Mouse (Mus musculus) gastrocnemius, adult 8-10 months (tissue): ENCODE measurements around the gene Sgsm2. TPM values are rescaled to one million over a fixed set of nuclear protein-coding genes. Genes with fewer than 3 reads are reported as not detected.

Source experiments
- DNase-seq, 2 experiments: peaks; one replicate each; pipeline ENCODE4 v3.0.0; 2022; ENCODE audit warnings: low spot score in 2 of 2
- total RNA-seq, 4 experiments: library from RNA; stranded (reverse); gene quantifications; 2 replicates each; pipeline ENCODE4 v1.2.4; 2022

Sgsm2 gene
- total RNA-seq, 4 experiments from 2014 or later: 1.3 to 2.0 (median 1.7) TPM

- peak in 1 of 2 experiments; percentile 59 for DNase-seq
These were observed 13.8 kb downstream of the Sgsm2 start for GRCm38 (mm10) chr11:74883098-74883497.

- no peak for DNase-seq
These were observed 14.9 kb downstream of the Sgsm2 start for GRCm38 (mm10) chr11:74881979-74882378.

DNA sequence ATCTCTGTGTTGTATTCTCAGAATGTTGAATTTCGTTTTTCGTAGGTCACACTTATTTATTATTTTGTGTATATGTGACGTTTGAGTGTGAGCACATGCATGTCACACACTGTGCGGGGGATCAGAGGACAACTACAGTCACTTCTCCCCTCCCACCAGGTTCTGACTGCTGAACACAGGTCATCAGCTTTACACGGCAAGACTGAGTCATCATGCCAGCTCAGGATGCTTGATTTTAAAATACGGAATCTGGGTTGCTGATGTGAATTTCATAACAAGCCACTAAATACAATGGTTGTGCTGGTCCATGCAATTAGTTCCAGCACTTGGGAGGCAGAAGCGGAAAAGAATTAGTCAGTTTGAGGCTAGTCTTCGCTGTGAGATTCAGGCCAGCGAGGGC lies 15.9 kb downstream of the Sgsm2 start:
- no peak for DNase-seq

GRCm38 (mm10) chr11:74876801-74877200 lies 20.1 kb downstream of the Sgsm2 start:
- peak in 1 of 2 experiments; percentile 36 for DNase-seq

- DNase-seq: no peak
These were observed 22.2 kb downstream of the Sgsm2 start for GRCm38 (mm10) chr11:74874630-74875029.

- DNase-seq: no peak
These were observed 25.8 kb downstream of the Sgsm2 start for GRCm38 (mm10) chr11:74870991-74871622.

- DNase-seq: peak in 1 of 2 experiments; percentile 61
These were observed 26.3 kb downstream of the Sgsm2 start for GRCm38 (mm10) chr11:74870544-74870943.

DNA sequence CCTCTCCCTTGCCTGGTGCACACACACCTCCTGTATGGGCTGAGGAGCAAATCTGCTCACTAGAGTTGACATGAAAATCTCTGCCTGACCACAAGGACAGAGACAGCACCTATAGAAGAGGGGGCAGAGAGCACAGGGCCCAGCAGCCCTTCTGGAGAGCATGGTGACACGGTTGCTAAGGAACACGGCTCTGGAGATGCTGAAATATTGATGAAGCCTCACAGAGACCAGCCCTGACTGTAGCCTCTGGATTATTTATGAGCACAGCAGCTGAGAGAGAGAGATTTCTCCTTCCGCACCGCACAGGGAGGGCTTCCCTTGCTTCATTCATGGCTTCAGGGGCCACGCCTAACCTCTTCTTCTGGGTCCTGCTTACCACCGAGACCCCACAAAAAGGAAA lies 27.3 kb downstream of the Sgsm2 start:
- no peak for DNase-seq

- DNase-seq: no peak
These were observed 28.7 kb downstream of the Sgsm2 start for GRCm38 (mm10) chr11:74868046-74868760.

DNA sequence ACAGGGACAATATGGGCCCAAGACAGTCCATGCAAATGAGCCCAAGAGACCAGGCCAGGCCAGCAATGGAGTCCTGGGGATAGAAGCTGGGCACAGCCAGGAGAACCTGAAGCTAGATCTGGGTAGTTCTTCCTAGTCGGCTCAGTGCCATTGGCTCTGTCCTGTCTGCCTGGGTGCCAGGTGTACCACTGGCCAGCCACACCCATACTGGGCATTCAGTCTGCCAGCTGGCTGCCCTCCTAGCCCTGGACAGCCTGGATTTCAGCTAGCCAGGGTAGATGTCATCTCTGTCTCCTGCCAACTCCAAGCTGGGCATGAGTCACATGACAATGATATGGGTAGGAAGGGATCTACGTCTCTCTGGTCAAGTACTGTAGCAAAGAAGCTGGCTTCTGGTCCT lies 29.7 kb downstream of the Sgsm2 start:
- DNase-seq: peak; percentile 91 to 96

DNA sequence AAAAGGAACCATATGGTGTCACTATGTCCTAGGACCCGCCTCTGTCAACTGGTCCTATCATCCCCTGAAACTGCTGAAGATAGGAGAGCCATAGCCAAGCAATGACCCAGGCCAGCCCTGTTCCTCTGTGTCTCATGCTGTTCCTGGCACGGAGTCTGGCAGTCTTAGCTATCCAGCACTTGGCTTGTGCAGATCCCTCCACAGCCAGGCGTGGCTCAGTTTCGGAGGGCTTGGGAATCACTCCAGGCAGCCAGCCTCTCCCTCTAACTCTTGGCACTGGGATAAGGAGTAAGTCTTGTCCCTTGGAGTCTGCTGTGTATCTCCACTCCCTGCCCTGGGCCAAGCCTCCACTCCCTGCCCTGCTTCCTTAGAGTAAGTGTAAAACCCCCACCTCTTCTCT lies 30.2 kb downstream of the Sgsm2 start:
- DNase-seq: peak; percentile 92 to 96

- DNase-seq: no peak
These were observed 31.6 kb downstream of the Sgsm2 start for GRCm38 (mm10) chr11:74865252-74865651.

DNA sequence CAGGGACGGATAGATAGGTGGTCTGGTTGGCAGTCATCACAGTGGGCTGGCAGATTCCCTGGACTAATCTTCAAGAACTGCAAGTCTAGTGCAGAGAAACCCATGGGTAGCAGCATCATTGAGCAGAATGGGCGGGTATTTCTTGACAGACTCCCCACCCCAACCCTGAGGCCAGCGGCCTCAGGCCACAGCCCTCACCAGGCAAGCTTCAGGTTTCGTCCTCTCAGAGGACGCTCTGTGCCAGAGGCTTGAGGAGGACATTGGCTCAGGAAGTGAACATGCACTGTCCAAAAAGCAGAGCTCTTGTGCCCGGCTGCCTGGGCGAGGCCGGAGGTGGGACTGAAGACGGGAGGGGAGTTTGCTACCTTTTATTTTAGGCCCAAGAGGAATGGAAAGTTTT lies 32.4 kb downstream of the Sgsm2 start:
- no peak for DNase-seq

GRCm38 (mm10) chr11:74863471-74863870 lies 33.4 kb downstream of the Sgsm2 start:
- DNase-seq: no peak

GRCm38 (mm10) chr11:74862129-74862528 lies 34.7 kb downstream of the Sgsm2 start:
- no peak for DNase-seq

DNA sequence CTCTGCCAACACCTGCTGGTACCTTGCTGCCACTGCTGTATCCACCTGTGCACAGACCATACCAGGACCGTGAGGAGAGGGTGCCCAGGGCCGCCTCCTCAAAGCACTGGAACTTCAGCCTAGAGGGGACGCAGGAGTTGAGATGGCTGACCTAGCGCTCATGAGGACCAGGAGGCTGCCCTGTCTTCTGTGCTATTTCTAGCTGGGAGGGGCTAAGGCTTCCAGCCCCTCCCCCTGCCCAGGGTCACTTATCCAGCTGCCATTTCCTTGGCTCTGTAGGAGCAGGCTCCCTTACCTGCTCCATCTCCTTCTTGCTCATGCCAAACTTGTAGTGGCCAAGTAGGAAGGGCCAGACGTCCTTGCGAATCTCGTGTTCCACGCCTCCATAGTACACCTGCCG lies 39.1 kb downstream of the Sgsm2 start:
- no peak for DNase-seq

DNA sequence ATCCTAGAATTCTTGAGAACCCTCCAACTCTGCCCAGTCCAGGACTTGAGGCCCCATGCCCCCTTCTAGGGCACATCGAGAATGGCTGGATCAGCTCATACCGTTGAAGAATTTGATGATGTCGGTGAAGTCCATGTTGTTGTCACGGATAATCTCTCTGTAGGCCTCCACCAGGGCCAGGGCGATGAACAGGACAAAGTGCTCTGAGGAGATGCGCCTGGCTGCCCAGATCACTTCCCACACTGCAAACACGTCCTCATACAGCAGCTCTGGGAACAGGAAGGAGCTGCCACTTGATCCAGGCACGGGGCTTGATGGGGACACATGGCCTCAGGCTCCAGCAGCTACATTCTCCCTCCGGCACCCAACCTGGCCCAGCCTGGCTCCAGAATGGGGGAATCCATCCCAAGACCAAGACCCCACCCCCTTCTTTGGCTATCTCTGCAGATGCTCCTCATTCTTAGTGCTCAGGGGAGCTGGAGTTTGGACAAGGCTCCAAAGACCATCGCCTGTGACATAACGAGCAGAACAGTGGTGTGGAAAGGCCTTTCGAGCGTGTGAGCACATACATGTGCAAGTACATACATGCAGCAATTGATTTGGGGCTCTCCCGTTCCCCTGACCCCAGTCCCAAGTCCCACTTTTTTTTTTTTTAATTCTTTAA lies 45.7 kb downstream of the Sgsm2 start:
- DNase-seq: no peak

- DNase-seq: no peak
These were observed 48.8 kb downstream of the Sgsm2 start for GRCm38 (mm10) chr11:74847919-74848521.

DNA sequence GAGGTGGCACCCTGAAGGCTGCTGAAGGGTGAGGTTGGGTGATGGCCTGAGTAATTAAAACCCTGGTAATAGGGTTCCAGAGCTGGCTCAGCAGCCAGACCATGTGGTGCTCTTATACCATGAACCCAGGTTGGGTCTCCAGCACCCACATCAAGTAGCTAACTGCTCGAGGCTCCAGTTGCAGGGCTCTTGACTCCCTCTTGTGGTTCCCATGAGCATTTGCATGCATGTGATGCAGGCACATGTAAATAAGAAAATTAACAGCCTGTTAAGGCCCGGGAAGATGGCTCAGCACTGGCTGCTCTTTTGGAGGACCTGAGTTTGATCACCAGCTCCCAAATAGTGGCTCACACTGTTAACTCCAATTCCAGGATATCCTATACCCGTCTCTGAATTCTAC lies 51.1 kb downstream of the Sgsm2 start:
- no peak for DNase-seq

DNA sequence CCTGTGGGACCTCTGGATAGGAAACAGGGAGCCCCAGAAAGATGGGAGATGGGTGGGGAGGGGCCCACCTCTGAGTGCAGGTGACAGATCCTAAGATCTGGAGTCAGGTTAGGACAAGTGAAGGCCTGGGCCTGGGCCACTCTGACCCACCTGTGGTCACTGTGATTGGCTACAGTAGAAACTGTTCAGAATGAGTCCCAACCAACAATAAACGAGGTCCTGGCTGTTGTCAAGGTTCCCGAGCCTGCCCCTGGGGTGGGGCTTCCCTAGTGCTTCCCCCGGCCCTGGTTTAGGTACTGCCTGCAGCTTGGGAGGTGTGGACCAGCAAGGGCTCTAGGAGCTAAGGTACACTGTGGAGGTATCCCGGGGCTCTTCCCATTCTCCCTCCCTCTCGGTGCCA lies 53.1 kb downstream of the Sgsm2 start:
- DNase-seq: no peak

- no peak for DNase-seq
These were observed 53.5 kb downstream of the Sgsm2 start for GRCm38 (mm10) chr11:74843435-74843714.

DNA sequence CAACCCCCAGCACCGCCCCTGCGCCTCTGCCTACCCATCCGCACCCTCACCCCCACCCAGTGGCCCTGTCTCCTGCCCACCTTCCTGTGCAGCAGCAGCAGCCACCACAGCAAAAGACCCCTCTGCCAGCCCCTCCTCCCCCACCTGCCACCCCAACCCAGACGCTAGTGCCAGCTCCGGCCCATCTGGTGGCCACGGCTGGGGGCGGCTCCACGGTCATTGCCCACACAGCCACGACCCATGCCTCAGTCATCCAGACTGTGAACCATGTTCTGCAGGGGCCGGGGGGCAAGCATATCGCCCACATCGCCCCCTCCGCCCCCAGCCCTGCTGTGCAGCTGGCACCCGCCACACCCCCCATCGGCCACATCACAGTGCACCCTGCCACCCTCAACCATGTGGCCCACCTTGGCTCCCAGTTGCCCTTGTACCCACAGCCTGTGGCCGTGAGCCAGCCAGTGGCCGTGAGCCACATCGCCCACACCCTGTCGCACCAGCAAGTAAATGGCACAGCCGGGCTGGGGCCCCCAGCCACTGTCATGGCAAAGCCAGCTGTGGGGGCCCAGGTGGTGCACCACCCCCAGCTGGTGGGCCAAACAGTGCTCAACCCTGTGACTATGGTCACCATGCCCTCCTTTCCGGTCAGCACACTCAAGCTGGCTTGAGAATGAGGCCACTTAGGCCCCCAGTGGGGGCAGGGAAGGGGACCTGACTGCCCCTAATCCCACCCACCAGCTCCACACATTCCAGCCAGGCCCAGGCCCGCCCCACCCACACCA lies 54.0 kb downstream of the Sgsm2 start:
- no peak for DNase-seq
